Mouse (Mus musculus) forebrain, embryonic 12.5 days (tissue): ENCODE measurements around the gene Actr10. TPM values are rescaled to one million over a fixed set of nuclear protein-coding genes. Genes with fewer than 3 reads are reported as not detected.

Experiments
- ATAC-seq: fragments of 200-750 bp; cut with Nextera tagmentation; 2 replicates; pipeline ENCODE4 v1.8.0; 2017; ENCODE audit warnings: moderate TSS enrichment; ENCODE audit not compliant: low FRiP score
- H3K27ac ChIP-seq: fragments of 300-500 bp; sonication (generic); 2 replicates; pipeline ENCODE4 v1.5.1; 2016; ENCODE audit warnings: mild to moderate bottlenecking
- H3K27me3 ChIP-seq: fragments of 300-500 bp; sonication (generic); 2 replicates; pipeline ENCODE4 v1.6.1; 2016; ENCODE audit warnings: mild to moderate bottlenecking
- H3K36me3 ChIP-seq: fragments of 300-500 bp; sonication (generic); replicated peaks from 2 replicates; pipeline ENCODE4 v1.6.1; 2016; ENCODE audit warnings: mild to moderate bottlenecking
- H3K4me1 ChIP-seq: fragments of 300-500 bp; sonication (generic); 2 replicates; pipeline ENCODE4 v1.6.1; 2016
- H3K4me2 ChIP-seq: fragments of 300-500 bp; sonication (generic); 2 replicates; pipeline ENCODE4 v1.6.1; 2016; ENCODE audit warnings: mild to moderate bottlenecking, moderate library complexity
- H3K4me3 ChIP-seq: fragments of 300-500 bp; sonication (generic); replicated peaks from 2 replicates; pipeline ENCODE4 v1.5.1; 2016; ENCODE audit warnings: mild to moderate bottlenecking
- H3K9ac ChIP-seq: fragments of 300-500 bp; sonication (generic); 2 replicates; pipeline ENCODE4 v1.6.1; 2016; ENCODE audit warnings: mild to moderate bottlenecking
- H3K9me3 ChIP-seq: fragments of 300-500 bp; sonication (generic); 2 replicates; pipeline ENCODE4 v1.6.1; 2016
- WGBS: fragments of 180-500 bp; shearing (Covaris S2); methylation state at CpG from one replicate; pipeline ENCODE4 v1.1.7; 2016; 5-methylcytosine and 5-hydroxymethylcytosine counted together
- polyA plus RNA-seq: library from polyadenylated mRNA; unstranded; fragments of >200 nt; fragmentation: Nextera tagmentation; extraction: Ambion mirVana; gene quantifications from 2 replicates; pipeline ENCODE4 v1.2.1, GENCODE M21; 2016

Gene Actr10
- polyA plus RNA-seq = 248 and 252 TPM in 2 replicates

DNA sequence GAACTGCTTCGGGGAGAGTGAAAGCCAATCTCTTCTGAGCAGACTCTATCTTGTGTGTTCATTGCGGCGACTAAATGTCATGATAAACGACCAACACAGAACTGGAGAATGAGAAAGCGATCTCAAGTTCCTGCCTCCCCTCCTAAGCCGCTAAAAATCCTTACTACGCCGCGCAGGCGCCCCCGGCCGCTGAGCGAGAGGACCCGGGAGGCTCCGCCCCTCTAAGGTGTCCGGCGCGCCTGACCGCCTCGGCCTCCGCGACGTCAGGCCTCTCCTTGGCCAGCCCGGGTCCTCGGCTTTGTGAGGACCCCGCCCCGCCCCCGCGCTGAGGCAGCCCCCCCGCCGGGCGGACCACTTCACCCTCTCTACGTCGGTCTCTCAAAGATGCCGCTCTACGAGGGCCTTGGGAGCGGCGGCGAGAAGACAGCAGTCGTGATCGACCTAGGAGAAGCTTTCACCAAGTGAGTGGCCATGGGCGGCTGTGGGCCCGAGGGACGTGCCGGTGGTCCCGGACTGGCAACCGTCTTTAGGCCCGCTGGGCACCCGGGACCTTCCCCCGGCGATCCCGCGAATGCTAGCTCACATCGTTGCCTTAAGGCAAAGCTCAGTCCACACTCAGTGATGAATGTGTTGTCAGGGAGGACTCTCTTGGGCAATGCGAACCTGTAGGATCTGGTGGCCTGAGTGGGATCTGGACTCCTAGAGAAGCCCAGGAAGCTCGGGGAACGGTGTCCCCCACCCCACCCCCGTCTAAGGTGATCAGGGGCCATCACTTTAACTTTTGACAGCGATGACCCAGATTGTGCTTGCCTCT is at the start of gene Actr10:
Gene Actr10, plus strand, starts transcription at position 287 of the 814 bp plus-strand sequence.
- peak; percentile 99 for ATAC-seq
- peak within 1 kb of the TSS; percentile 76 for H3K4me3 ChIP-seq
- H3K4me2 ChIP-seq = peak within 1 kb of the TSS; percentile 74

DNA sequence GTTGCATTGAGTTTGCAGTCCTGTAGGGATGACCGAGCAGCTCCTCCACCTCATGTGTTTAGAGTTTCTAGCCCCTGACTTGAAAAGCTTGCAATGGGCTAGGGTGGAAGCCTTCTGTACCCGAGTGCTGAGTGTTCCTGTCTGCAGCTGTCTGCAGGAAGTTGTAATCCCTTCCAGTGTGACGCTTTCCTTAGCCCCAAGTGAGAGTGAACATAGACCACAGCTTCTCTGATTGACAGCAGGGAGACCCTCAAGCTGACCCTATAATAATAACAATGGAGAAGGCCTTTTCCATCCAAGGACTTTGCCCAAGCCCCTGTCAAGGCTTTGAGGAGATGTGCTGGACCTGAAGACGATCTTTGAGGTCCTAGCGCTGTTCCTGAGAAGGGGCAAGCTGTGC is 47.3 kb upstream of the Actr10 start:
- no peak overlapping the region for H3K27ac ChIP-seq
- ATAC-seq = no peak
- no peak overlapping the region for H3K9ac ChIP-seq
- H3K4me1 ChIP-seq = no peaks in the 10 kb centered on the region; the same call in 1 of the 2 replicates
- H3K9me3 ChIP-seq = no peaks in the 10 kb centered on the region
- 72% methylated on average over 5 of the region's 5 CpGs for WGBS
- H3K27me3 ChIP-seq = no peaks in the 10 kb centered on the region
- H3K36me3 ChIP-seq = peaks cover 13% of the 10 kb centered on the region; the same call in 1 of the 2 replicates
- H3K4me2 ChIP-seq = no peak overlapping the region
- H3K4me3 ChIP-seq = no peak overlapping the region

More for the DNA sequence above, at the start of gene Actr10:
- Histone ChIP-seq H3K9me3 (no peaks in the 10 kb centered on the region), H3K27ac (peak within 1 kb of the TSS; percentile 92), H3K9ac (peak within 1 kb of the TSS; percentile 83), H3K4me1 (peaks cover 9% of the 10 kb centered on the region), H3K36me3 (peaks cover 10% of the 10 kb centered on the region), H3K27me3 (no peaks in the 10 kb centered on the region)
- under 1% methylated on average over 59 of the region's 59 CpGs for WGBS

DNA sequence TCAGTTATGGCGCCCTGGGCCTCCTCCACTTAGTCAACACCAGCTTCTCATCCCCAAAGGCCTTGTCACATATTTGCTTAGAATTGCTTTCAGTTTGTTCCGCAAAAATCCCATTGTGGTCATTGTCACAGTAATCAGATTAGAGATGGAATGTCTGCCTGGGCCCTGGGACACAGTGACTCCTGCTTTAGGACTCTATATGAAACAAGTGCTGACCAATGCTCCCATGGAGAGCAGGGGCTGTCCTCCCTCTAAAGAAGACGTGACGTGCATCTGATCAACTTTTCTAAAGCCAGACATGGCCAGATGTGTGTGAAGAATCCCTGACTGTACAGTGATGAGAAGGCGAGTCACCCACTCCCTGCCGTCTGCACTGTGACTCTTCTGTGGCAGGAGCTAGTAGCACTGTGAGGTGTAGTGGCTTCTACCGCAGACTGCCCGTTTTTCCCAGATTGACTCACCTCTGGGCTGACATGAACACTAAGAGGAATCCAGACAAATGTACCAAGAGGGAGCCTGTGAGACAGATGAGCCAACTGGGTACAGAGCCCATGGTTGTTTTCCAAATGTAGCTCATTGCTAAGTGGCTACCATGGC is 46.7 kb upstream of the Actr10 start:
- H3K27ac ChIP-seq = no peak overlapping the region
- no peak for ATAC-seq
- no peaks in the 10 kb centered on the region for H3K9me3 ChIP-seq
- H3K4me1 ChIP-seq = no peaks in the 10 kb centered on the region; the same call in 1 of the 2 replicates
- no peak overlapping the region for H3K4me3 ChIP-seq
- no peak overlapping the region for H3K4me2 ChIP-seq
- H3K9ac ChIP-seq = no peak overlapping the region
- peaks cover 13% of the 10 kb centered on the region; the same call in 1 of the 2 replicates for H3K36me3 ChIP-seq
- 87% methylated on average over 8 of the region's 8 CpGs for WGBS
- H3K27me3 ChIP-seq = no peaks in the 10 kb centered on the region

- Histone ChIP-seq H3K4me3 (no peak overlapping the region), H3K27me3 (no peaks in the 10 kb centered on the region), H3K9ac (no peak overlapping the region), H3K4me1 (no peaks in the 10 kb centered on the region; the same call in 1 of the 2 replicates), H3K36me3 (peaks cover 15% of the 10 kb centered on the region; the same call in 1 of the 2 replicates), H3K4me2 (no peak overlapping the region), H3K9me3 (no peaks in the 10 kb centered on the region), H3K27ac (no peak overlapping the region)
- no peak for ATAC-seq
- 90% methylated on average over 7 of the region's 7 CpGs for WGBS
Measured at GRCm38 (mm10) chr12:70895275-70895674, 42.4 kb upstream of the Actr10 start.

DNA sequence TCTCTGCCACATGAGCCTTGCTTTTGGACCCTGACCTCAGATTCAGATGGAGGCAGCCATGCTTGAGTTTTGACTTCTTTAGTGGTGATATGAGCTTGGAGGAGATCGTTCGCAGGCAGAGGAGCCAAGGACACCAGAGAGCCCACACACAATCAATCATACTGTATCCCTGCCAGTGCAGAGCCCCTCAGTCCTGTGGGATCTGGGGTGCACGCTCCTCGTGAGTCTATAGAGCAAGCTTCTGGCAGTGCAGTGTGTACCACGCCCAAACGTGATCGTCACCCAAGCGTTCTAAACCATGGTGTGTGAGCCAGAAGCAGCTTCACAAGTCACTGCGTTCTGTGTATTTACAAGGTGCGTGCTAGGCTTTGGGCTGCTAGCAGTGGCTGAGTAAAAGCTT is 41.6 kb upstream of the Actr10 start:
- H3K36me3 ChIP-seq = peaks cover 15% of the 10 kb centered on the region; the same call in 1 of the 2 replicates
- no peak overlapping the region for H3K9ac ChIP-seq
- no peak overlapping the region for H3K4me3 ChIP-seq
- no peak overlapping the region for H3K4me2 ChIP-seq
- H3K4me1 ChIP-seq = no peaks in the 10 kb centered on the region
- no peaks in the 10 kb centered on the region for H3K9me3 ChIP-seq
- no peak for ATAC-seq
- WGBS = 89% methylated on average over 10 of the region's 10 CpGs
- H3K27ac ChIP-seq = no peak overlapping the region
- H3K27me3 ChIP-seq = no peaks in the 10 kb centered on the region

DNA sequence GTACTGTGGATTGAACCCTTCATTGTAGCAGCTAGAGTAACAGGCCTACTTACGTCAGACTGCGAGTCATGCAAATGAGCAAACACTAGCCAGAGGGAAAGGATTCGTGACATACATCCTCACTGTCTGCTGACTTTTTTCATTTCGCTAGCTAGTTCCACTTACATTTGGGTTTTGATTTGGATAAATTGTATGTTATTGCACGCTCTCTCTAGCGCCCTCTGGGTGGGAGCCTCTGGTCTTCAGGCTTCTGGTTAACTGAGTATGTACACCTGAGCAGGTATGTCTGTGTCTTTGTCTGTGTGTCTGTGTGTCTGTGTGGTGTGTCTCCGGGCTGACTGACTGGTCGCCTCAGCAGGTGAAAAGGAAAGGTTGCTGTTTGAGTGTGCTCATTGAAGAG is 40.2 kb upstream of the Actr10 start:
- ATAC-seq = no peak
- Histone ChIP-seq H3K4me2 (no peak overlapping the region), H3K27ac (no peak overlapping the region), H3K36me3 (peaks cover 15% of the 10 kb centered on the region; the same call in 1 of the 2 replicates), H3K4me1 (no peaks in the 10 kb centered on the region), H3K27me3 (no peaks in the 10 kb centered on the region), H3K9ac (no peak overlapping the region), H3K9me3 (no peaks in the 10 kb centered on the region), H3K4me3 (no peak overlapping the region)
- WGBS = 79% methylated on average over 8 of the region's 8 CpGs

DNA sequence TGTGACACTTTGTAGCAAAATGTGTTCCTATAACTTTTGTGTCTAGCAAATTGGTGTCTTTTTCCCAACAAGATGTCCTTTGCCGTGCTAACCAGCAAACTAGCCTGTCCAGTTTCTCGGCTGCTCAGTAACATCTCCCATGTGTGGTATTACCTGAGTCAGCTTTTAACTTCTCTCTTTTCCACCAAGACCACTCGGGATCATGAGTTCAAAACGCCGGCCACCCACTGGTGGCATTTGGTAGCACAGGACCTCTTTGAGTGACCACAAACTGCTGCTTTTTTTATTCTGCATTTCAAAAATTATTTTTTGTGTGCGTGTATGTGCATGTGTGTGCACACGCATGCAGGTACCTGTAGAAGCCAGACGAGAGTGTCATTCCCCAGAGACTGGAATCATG is 39.2 kb upstream of the Actr10 start:
- H3K4me1 ChIP-seq = no peaks in the 10 kb centered on the region
- 90% methylated on average over 8 of the region's 8 CpGs for WGBS
- 0 out of 2 replicates have a peak, but pooled peaks cover 13% of the 10 kb centered on the region for H3K36me3 ChIP-seq
- no peak for ATAC-seq
- H3K27me3 ChIP-seq = no peaks in the 10 kb centered on the region
- no peak overlapping the region for H3K4me2 ChIP-seq
- H3K4me3 ChIP-seq = no peak overlapping the region
- no peak overlapping the region for H3K9ac ChIP-seq
- no peaks in the 10 kb centered on the region for H3K9me3 ChIP-seq
- H3K27ac ChIP-seq = no peak overlapping the region

- Histone ChIP-seq H3K27ac (no peak overlapping the region), H3K4me1 (no peaks in the 10 kb centered on the region), H3K9me3 (no peaks in the 10 kb centered on the region), H3K36me3 (0 out of 2 replicates have a peak, but pooled peaks cover 4% of the 10 kb centered on the region), H3K9ac (no peak overlapping the region), H3K27me3 (no peaks in the 10 kb centered on the region), H3K4me2 (no peak overlapping the region), H3K4me3 (no peak overlapping the region)
- ATAC-seq = no peak
- WGBS = 91% methylated on average over 10 of the region's 10 CpGs
Measured at GRCm38 (mm10) chr12:70904471-70904870, 33.2 kb upstream of the Actr10 start.

DNA sequence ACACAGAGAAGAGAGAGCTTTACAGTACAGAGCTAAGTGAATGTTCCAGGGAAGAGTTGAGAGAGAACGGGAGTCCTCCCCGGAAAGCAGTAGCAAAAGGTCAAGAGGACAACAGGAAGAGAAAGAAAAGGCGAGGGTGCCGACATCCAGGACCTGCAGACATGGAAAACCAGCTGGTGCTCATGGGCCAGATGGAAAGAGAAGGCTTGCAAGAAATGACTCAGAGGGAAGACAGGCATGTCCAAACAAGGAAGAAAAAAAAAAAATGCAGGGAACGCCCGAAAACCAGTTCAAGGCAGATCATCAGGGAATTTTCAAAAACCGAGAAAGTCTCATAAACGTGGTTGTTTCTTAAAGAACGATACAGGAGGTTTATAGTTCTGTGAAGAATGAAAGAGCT is 30.8 kb upstream of the Actr10 start:
- Histone ChIP-seq H3K27me3 (no peaks in the 10 kb centered on the region), H3K4me2 (no peak overlapping the region), H3K27ac (no peak overlapping the region), H3K36me3 (0 out of 2 replicates have a peak, but pooled peaks cover 4% of the 10 kb centered on the region), H3K9ac (no peak overlapping the region), H3K4me1 (peaks cover 2% of the 10 kb centered on the region; the same call in 1 of the 2 replicates), H3K4me3 (no peak overlapping the region), H3K9me3 (no peaks in the 10 kb centered on the region)
- no peak for ATAC-seq
- 90% methylated on average over 9 of the region's 9 CpGs for WGBS

- H3K27me3 ChIP-seq = no peaks in the 10 kb centered on the region
- no peak overlapping the region for H3K27ac ChIP-seq
- WGBS = 90% methylated on average over 11 of the region's 11 CpGs
- H3K4me3 ChIP-seq = no peak overlapping the region
- ATAC-seq = no peak
- H3K36me3 ChIP-seq = 0 out of 2 replicates have a peak, but pooled peaks cover 4% of the 10 kb centered on the region
- peaks cover 6% of the 10 kb centered on the region; the same call in 1 of the 2 replicates for H3K4me1 ChIP-seq
- H3K9ac ChIP-seq = no peak overlapping the region
- H3K4me2 ChIP-seq = no peak overlapping the region
- no peaks in the 10 kb centered on the region for H3K9me3 ChIP-seq
Measured at GRCm38 (mm10) chr12:70907651-70908050, 30.0 kb upstream of the Actr10 start.

DNA sequence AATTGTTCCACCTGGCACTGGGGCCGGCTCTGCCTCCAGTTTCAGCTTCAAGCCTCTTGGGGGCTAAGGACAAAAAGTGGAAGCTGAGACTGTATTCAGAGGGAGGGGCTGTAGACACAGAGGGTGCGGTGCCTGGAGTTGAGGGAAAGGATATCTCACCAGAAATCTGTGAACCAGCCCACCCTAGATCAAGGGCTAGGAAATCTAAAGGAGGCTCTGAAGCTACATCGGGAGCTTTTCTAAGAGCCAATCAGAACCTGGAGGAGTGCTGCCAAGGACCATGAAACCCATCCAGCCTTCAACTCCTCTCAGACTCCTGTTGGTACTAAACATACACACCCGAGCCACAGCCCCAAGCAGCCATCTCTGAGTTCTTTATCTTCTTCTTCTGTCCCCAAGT is 29.6 kb upstream of the Actr10 start:
- ATAC-seq = no peak
- no peak overlapping the region for H3K27ac ChIP-seq
- no peak overlapping the region for H3K9ac ChIP-seq
- H3K27me3 ChIP-seq = no peaks in the 10 kb centered on the region
- H3K4me2 ChIP-seq = no peak overlapping the region
- 85% methylated on average over 4 of the region's 4 CpGs for WGBS
- H3K9me3 ChIP-seq = no peaks in the 10 kb centered on the region
- no peak overlapping the region for H3K4me3 ChIP-seq
- H3K4me1 ChIP-seq = peaks cover 6% of the 10 kb centered on the region; the same call in 1 of the 2 replicates
- 0 out of 2 replicates have a peak, but pooled peaks cover 4% of the 10 kb centered on the region for H3K36me3 ChIP-seq

DNA sequence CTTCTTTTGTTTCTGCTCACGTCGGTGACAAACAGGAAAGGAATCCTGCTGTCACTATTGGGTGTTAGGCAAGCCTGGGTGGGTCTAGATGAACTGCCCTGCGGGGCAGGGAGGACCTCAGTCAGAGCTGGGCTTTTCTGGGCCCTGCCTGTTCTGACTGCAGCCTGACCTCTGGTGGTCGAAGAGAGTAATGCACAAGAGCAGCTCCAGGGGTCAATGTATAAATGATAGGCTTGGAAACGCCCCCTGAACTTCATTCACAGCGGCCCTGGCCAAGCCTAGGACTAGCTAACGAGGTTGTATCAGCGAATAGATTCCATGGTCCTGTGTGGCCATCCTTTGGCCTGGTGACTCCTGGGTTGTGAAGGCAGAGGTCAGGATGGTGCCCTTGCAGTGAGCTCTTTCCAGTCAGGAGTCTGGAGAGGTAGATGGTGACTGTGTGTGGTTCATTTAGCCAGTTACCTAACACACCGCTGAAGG is 27.4 kb upstream of the Actr10 start:
- Histone ChIP-seq H3K4me2 (no peak overlapping the region), H3K27me3 (no peaks in the 10 kb centered on the region), H3K27ac (no peak overlapping the region), H3K4me3 (no peak overlapping the region), H3K9ac (no peak overlapping the region), H3K9me3 (no peaks in the 10 kb centered on the region), H3K4me1 (peaks cover 6% of the 10 kb centered on the region; the same call in 1 of the 2 replicates), H3K36me3 (no peaks in the 10 kb centered on the region)
- peak; percentile 66; the same call in 1 of the 2 replicates for ATAC-seq
- 12% methylated on average over 9 of the region's 9 CpGs for WGBS
